9 mouse cellular contexts compared by ENCODE assay signal in the genomic region with DNA sequence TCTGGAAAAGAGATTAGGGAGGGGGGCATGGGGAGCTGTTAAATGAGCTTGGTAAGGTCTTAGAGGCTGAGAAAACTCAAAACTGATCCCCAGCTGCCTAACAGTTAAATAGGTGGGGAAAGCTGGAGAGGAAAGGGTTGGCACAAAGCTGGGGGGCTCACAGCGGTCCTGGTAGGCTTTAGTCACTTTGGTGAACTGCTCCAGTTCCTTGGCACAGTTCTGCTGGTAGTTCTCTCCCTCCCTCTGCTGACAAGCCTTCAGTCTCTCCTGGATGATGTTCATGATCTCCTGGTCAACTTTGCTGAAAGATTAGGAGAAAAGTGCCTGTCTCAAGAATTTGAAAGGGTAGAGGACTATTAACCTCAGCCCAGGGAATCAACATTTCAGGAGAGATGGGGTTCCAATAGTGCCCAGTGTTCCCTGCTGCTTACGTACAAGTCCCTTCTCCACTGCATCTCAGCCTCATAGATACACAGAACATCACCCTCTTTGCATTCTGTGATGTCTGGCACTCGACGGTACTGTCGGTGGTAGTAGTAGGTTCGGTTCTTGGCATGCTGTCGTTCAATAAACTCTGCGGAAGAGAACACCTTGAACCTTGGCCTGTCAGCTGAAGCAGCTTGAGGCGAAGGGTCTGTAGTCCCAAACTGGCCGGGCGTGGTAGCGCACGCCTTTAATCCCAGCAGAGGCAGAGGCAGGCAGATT. TPM values are rescaled to one million over a fixed set of nuclear protein-coding genes. Genes with fewer than 3 reads are reported as not detected.
DNase-seq lines count a peak whose midpoint lies in the region; ATAC-seq and TF ChIP-seq lines count a peak whose summit lies in the region.
"Had no signal": no experiment of that assay in that cellular context is flagged by ENCODE, and none has a peak within 500 bp of the region (broad histone marks: within the 10 kb centered on the region; RNA-seq: fewer than 3 reads in every experiment).

No protein-coding gene starts in this region.

- WGBS in kidney, embryonic 16.5 days, result 36% methylated on average over 13 of the region's 13 CpGs
- WGBS in intestine, postnatal 0 days, result 20% methylated on average over 13 of the region's 13 CpGs
- 38% methylated on average over 13 of the region's 13 CpGs for WGBS in neural tube, embryonic 11.5 days

- peak overlapping the region; percentile 33; the same call in 1 of the 2 replicates for H3K27ac ChIP-seq in kidney, embryonic 16.5 days (ENCODE audit: low read length)
- H3K27ac ChIP-seq in intestine, postnatal 0 days (ENCODE audit: low read depth, low read length), result peak overlapping the region; percentile 28; the same call in 1 of the 2 replicates
- H3K27ac ChIP-seq in neural tube, embryonic 11.5 days (ENCODE audit: low read depth, low read length), result no peak overlapping the region

- ATAC-seq in kidney, embryonic 16.5 days (ENCODE audit: low FRiP score, low TSS enrichment), result no peak
- ATAC-seq in intestine, postnatal 0 days, result no peak
- no peak for ATAC-seq in neural tube, embryonic 11.5 days (ENCODE audit: insufficient read depth, low FRiP score, low TSS enrichment)

- no peaks in the 10 kb centered on the region for H3K27me3 ChIP-seq in kidney, embryonic 16.5 days (ENCODE audit: insufficient read depth, low read length)
- no peaks in the 10 kb centered on the region; the same call in 1 of the 2 replicates for H3K27me3 ChIP-seq in intestine, postnatal 0 days (replicated peaks; ENCODE audit: control insufficient read depth, insufficient read depth, low read length)
- H3K27me3 ChIP-seq in neural tube, embryonic 11.5 days (ENCODE audit: control insufficient read depth, insufficient read depth, low read length), result no peaks in the 10 kb centered on the region

- no peak for DNase-seq in kidney, adult 11 months
- DNase-seq in embryo, embryonic 9.5 days (ENCODE audit: extremely low spot score), result peak; percentile 57
- DNase-seq in neural tube, embryonic 11.5 days (ENCODE audit: low spot score), result no peak
- no peak for DNase-seq in layer of hippocampus, adult 9-11 months
- no peak for DNase-seq in yolk sac, embryonic 10.5 days (ENCODE audit: low spot score)
- no peak for DNase-seq in right cerebral cortex, adult 2 months (ENCODE audit: low spot score in 2 of 2)
- DNase-seq: thymus, postnatal 4 days had no signal

- TF ChIP-seq CTCF in intestine, postnatal 0 days (IDR thresholded peaks at IDR 0.05; ENCODE audit: low read depth), result no peak

- peak overlapping the region; percentile 82 for H3K4me2 ChIP-seq in kidney, embryonic 16.5 days (replicated peaks; ENCODE audit: low read depth, low read length)
- peak overlapping the region; percentile 82 for H3K4me2 ChIP-seq in intestine, postnatal 0 days (replicated peaks; ENCODE audit: low read depth)
- H3K4me2 ChIP-seq in neural tube, embryonic 11.5 days (ENCODE audit: low read depth), result peak overlapping the region; percentile 24; the same call in 1 of the 2 replicates

- no peaks in the 10 kb centered on the region for H3K9me3 ChIP-seq in kidney, embryonic 16.5 days (ENCODE audit: low read length)
- no peaks in the 10 kb centered on the region for H3K9me3 ChIP-seq in intestine, postnatal 0 days (ENCODE audit: control insufficient read depth)
- H3K9me3 ChIP-seq in neural tube, embryonic 11.5 days (ENCODE audit: control insufficient read depth, low read length), result no peaks in the 10 kb centered on the region

- peak overlapping the region; percentile 70; the same call in 1 of the 2 replicates for H3K9ac ChIP-seq in kidney, embryonic 16.5 days (replicated peaks; ENCODE audit: low read length)
- H3K9ac ChIP-seq in intestine, postnatal 0 days (ENCODE audit: low read depth, low read length), result peak overlapping the region; percentile 5; the same call in 1 of the 2 replicates
- no peak overlapping the region for H3K9ac ChIP-seq in neural tube, embryonic 11.5 days (ENCODE audit: low read length)

- H3K36me3 ChIP-seq in kidney, embryonic 16.5 days (ENCODE audit: insufficient read depth, low read length), result peaks cover 20% of the 10 kb centered on the region
- H3K36me3 ChIP-seq in intestine, postnatal 0 days (ENCODE audit: control insufficient read depth, insufficient read depth), result peaks cover 11% of the 10 kb centered on the region
- H3K36me3 ChIP-seq in neural tube, embryonic 11.5 days (ENCODE audit: control insufficient read depth, insufficient read depth, low read length), result peaks cover 6% of the 10 kb centered on the region; the same call in 1 of the 2 replicates

- peaks cover 32% of the 10 kb centered on the region for H3K4me1 ChIP-seq in kidney, embryonic 16.5 days (ENCODE audit: insufficient read depth, low read length)
- H3K4me1 ChIP-seq in intestine, postnatal 0 days (replicated peaks; ENCODE audit: control insufficient read depth, insufficient read depth, low read length), result 0 out of 2 replicates have a peak, but pooled peaks cover 3% of the 10 kb centered on the region
- H3K4me1 ChIP-seq in neural tube, embryonic 11.5 days (ENCODE audit: control insufficient read depth, insufficient read depth, low read length), result peaks cover 10% of the 10 kb centered on the region

- H3K4me3 ChIP-seq in kidney, embryonic 16.5 days (ENCODE audit: low read length), result peak overlapping the region; percentile 96
- 0 out of 2 replicates have a peak overlapping the region, but pooled peaks have one; percentile 7 for H3K4me3 ChIP-seq in intestine, postnatal 0 days (ENCODE audit: low read depth, low read length)
- peak overlapping the region; percentile 15 for H3K4me3 ChIP-seq in neural tube, embryonic 11.5 days (ENCODE audit: low read depth, low read length)

RNA-seq across cellular contexts. Expression of a gene that starts 1.9 kb away (rescaled TPM):
- 258 and 262 TPM in 2 replicates for polyA plus RNA-seq in kidney, embryonic 16.5 days (2015; fragmentation: Nextera tagmentation; extraction: Ambion mirVana)
- 406 and 413 TPM in 2 replicates for polyA plus RNA-seq in intestine, postnatal 0 days (2015; fragmentation: Nextera tagmentation; extraction: Ambion mirVana)
- 213 and 214 TPM in 2 replicates for polyA plus RNA-seq in neural tube, embryonic 11.5 days (2014; fragmentation: Nextera tagmentation; extraction: Ambion mirVana)

RNA-seq across cellular contexts. Expression of a gene that starts 4.5 kb away (rescaled TPM):
- 1,489 and 1,547 TPM in 2 replicates for polyA plus RNA-seq in kidney, embryonic 16.5 days (2015; fragmentation: Nextera tagmentation; extraction: Ambion mirVana)
- polyA plus RNA-seq in intestine, postnatal 0 days (2015; fragmentation: Nextera tagmentation; extraction: Ambion mirVana), result 757 and 776 TPM in 2 replicates
- 1,370 and 1,378 TPM in 2 replicates for polyA plus RNA-seq in neural tube, embryonic 11.5 days (2014; fragmentation: Nextera tagmentation; extraction: Ambion mirVana)

RNA-seq across cellular contexts. Expression of a gene that starts 4.5 kb away (rescaled TPM):
- polyA plus RNA-seq in kidney, embryonic 16.5 days (2015; fragmentation: Nextera tagmentation; extraction: Ambion mirVana), result 0.26 TPM in 1 of 2 replicates, not detected in the other
- not detected in 2 replicates for polyA plus RNA-seq in intestine, postnatal 0 days (2015; fragmentation: Nextera tagmentation; extraction: Ambion mirVana)
- polyA plus RNA-seq in neural tube, embryonic 11.5 days (2014; fragmentation: Nextera tagmentation; extraction: Ambion mirVana), result 0.57 TPM in 1 of 2 replicates, not detected in the other

RNA-seq across cellular contexts. Expression of a gene that starts 5.2 kb away (rescaled TPM):
- 0.15 TPM in 1 of 2 replicates, not detected in the other for polyA plus RNA-seq in kidney, embryonic 16.5 days (2015; fragmentation: Nextera tagmentation; extraction: Ambion mirVana)
- polyA plus RNA-seq in intestine, postnatal 0 days (2015; fragmentation: Nextera tagmentation; extraction: Ambion mirVana), result 0.27 TPM in 1 of 2 replicates, not detected in the other
- polyA plus RNA-seq in neural tube, embryonic 11.5 days (2014; fragmentation: Nextera tagmentation; extraction: Ambion mirVana), result not detected in 2 replicates

RNA-seq across cellular contexts. Expression of a gene that starts 14.1 kb away (rescaled TPM):
- 33.3 and 33.8 TPM in 2 replicates for polyA plus RNA-seq in kidney, embryonic 16.5 days (2015; fragmentation: Nextera tagmentation; extraction: Ambion mirVana)
- polyA plus RNA-seq in intestine, postnatal 0 days (2015; fragmentation: Nextera tagmentation; extraction: Ambion mirVana), result 47.4 and 47.8 TPM in 2 replicates
- 25.5 and 27.2 TPM in 2 replicates for polyA plus RNA-seq in neural tube, embryonic 11.5 days (2014; fragmentation: Nextera tagmentation; extraction: Ambion mirVana)

Comparison
In these comparisons a context has a peak if more than half of its experiments do, and no peak if none do; other contexts are left out.
1. H3K4me2 ChIP-seq: peak in every context shown above with its lines; median percentile 82 in kidney, embryonic 16.5 days; 82 in intestine, postnatal 0 days; 24 in neural tube, embryonic 11.5 days.
2. H3K4me3 ChIP-seq: peak in every context shown above with its lines; median percentile 96 in kidney, embryonic 16.5 days; 15 in neural tube, embryonic 11.5 days; 7 in intestine, postnatal 0 days.